Mouse (Mus musculus): Measurements from ENCODE around the gene Ifnb1.

The Ifnb1 gene

DNA sequence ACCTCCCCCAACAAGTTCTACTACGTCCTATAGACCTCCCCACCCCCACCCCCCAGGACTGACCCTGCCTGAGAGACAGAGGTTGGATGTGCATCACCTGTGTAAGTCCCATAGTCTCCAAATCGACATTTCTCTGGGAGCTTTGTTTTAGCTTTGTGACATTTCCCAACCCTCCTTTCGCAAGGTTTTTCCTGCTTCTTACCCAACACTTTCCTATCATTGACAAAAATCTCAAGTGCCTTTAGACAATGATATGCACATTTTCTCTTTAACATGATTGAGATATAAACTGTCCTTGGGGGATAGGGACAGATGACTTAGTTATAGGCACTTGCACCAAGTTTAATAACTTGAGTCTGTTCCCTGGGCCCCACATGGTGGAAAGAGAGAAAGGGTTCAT, 21.3 kb downstream of the Ifnb1 start:
- no peak for DNase-seq (ENCODE audit: low spot score in 2 of 2)

- DNase-seq (ENCODE audit: low spot score in 2 of 2) = peak; percentile 54 to 73
Observed at GRCm38 (mm10) chr4:88496321-88497018, 26.1 kb downstream of the Ifnb1 start.

DNA sequence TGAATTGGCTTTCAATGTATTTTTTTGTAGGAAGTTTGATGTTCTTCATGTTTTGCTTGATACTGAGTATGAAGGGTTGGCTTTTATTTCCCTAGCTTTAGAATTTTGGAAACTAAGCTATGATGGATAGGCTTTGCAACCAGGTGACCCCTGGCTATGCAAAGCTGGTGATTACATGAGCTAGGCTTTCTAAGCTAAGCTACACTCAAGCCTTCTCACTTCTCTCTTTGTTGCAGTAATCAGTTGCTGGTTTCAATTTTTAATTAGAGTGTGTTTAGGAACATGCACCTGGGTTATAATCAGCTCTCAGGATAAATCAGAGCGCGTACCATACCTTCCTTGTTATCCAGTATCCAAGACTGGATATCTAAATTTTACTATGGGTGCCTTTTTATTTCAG, 33.0 kb downstream of the Ifnb1 start:
- no peak for DNase-seq (ENCODE audit: low spot score in 2 of 2)

GRCm38 (mm10) chr4:88488107-88488506, 34.5 kb downstream of the Ifnb1 start:
- no peak for DNase-seq (ENCODE audit: low spot score in 2 of 2)

DNA sequence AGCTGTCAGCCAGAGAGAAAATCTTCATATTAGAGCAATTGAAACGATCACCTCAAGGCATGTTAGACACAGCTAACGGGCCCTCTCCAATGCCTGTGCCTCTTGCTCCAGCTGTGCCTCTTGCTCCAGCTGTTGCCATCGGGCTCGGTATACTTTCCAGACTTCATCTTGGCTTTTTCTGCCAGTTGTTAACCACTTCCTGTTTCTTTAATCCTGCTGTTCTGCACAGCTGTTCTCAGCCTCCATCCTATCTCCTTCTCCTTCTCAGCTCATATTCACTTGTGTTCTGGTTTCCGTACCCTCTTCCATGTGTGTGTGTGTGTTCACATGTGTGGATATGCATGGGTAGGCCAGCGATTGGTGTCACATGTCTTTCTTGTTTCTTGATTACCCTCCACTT, 42.4 kb downstream of the Ifnb1 start:
- peak; percentile 20 to 31 for DNase-seq (ENCODE audit: low spot score in 2 of 2)

- no peak for DNase-seq (ENCODE audit: low spot score in 2 of 2)
Observed at GRCm38 (mm10) chr4:88478809-88479186, 43.8 kb downstream of the Ifnb1 start.

DNA sequence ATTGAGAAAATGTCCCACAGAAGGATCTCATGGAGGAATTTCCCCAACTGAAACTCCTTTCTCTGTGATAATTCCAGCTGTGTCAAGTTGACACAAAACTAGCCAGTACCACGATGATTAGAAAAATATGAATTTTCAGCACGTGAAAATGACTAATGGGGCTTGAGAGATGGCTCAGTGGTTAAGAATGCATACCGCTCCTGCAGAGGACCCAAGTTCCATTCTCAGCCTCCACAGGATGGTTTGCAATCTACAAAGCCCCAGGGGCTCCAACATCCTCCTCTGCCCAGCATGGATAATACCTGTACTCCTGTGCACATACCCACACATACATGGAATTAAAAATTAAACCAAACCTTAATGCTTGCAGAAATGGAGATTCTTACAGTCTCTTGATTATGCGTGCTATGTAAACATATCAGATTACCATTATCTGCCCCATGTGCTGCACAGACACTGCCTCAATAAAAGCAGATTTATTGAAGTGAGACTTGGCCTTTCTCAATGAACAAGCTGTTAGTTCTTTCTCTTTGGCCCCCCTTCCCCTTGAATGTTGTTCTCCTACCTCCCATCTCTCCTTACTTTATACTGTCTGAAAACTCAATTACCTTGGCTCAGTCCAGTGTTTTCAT, 44.3 kb downstream of the Ifnb1 start:
- DNase-seq (ENCODE audit: low spot score in 2 of 2) = no peak

DNA sequence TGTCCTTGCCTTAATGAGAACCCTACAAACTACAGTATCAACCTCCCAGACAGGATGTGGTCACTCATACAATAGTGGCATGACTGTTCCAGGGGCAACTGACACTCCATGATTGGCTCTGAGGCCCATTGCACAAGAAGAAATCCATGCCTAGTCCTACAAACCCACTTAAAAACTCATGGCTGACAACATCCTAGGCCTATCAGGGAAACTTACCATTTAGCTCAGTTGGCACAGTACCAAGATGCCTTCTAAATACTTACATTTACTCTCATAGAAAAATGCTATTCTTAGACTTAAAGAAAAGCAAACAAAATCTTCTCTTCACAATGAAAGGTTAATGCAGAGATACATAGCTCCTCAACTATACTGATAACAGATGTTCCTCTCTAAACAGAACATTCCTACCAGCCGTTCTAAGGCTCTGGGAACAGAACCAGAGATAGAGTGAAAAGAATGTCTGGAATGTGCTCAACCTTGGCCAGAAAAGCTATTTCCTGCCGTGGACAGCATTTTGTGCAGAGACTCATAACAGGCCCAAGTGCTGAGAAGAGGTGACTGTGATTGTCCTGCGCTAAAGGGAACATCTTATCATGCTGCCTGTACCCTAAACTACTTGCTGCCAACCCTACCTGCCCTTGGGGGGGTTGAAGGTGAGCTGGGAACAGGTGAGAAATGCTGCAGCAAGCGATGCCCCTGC, 45.9 kb downstream of the Ifnb1 start:
- DNase-seq (ENCODE audit: low spot score in 2 of 2) = peak; percentile 27 to 33

DNA sequence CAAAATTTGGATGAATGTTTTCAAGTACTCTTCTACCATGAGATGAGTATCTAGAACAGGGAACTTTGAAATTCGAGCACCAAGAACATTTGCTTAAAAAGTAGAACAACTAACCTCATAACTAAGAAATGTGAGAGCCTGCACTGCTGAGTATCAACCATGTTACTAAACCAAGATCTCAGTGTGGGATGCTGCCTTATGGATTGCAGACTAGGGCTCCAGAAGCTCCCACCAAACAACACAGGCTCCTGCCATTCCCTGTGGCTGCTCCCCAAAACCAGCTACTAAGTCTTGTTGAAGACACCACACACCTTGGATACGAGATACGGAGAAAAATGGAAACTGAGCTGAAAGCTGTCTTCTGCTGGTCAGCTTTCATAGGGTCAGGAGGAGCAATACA, 46.5 kb downstream of the Ifnb1 start:
- DNase-seq (ENCODE audit: low spot score in 2 of 2) = no peak
